Mouse (Mus musculus): ENCODE data around the gene Capn11.

Capn11 gene

DNA sequence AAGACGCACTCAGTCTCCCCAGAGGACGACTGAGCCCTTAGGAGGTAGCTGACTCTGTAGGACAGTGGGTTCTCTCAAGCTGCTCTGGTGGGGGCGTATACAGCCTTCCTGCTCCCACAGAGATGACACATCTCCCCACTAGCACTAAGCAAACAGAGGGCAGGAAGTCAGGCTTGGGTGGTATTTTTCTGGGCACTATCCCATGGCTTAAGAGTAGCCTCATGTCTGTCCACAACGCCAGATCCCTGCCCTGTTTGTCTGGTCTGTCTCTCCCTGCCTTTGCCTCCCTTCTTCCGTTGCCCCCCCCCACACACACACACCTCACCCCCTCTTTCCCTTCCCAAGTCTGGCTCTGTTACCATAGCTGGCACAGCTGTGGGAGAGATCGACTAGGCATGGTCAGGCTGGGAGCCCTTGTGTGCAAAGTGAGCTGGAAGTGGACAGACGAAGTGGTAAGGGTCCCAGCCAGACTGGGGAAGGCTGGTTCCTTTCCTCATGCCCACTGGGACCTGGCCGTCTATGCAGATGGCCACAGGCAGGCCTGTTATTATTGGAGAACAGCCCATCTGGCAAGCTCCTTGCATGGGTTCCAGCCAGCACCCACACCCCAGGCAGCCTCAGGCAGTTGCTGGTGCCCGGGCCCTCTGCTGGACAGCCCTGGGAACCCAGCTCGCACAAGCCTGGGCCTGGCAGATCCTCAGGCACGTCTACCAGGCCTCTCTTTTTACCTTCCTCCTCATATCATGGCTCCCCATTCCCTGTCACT is 62.3 kb downstream of the Capn11 start:
- peak; percentile 91 for DNase-seq

DNA sequence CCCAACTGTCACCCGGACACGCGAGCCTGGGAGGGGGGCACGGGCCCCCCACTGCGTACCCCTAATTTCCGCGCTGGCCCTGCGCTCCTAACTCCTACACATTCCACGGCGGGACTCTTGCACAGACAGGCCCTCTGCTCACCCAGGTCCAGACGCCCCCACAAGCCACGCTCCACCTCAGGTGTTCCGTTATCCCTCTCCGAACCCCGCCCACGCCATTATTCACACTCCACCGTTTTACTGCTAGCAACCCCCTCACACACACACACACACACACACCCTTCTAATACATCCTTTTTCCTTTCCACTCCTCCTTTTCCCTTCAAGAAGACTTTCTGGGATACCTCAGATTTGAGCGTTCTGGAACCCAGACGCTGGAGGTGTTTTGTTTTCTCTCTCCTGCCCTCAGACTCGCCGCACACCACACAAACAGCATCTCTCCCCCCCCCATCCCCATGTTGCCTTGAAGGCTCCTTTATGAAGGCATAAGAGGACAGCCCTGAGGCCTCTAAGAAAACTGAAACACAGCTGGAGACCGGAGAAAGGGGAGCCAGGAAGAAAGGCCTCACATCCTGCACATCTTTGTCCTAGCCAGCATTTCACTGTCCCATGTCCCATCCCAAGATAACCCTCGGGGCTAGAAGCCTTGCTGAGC is 63.3 kb downstream of the Capn11 start:
- DNase-seq, result no peak

DNA sequence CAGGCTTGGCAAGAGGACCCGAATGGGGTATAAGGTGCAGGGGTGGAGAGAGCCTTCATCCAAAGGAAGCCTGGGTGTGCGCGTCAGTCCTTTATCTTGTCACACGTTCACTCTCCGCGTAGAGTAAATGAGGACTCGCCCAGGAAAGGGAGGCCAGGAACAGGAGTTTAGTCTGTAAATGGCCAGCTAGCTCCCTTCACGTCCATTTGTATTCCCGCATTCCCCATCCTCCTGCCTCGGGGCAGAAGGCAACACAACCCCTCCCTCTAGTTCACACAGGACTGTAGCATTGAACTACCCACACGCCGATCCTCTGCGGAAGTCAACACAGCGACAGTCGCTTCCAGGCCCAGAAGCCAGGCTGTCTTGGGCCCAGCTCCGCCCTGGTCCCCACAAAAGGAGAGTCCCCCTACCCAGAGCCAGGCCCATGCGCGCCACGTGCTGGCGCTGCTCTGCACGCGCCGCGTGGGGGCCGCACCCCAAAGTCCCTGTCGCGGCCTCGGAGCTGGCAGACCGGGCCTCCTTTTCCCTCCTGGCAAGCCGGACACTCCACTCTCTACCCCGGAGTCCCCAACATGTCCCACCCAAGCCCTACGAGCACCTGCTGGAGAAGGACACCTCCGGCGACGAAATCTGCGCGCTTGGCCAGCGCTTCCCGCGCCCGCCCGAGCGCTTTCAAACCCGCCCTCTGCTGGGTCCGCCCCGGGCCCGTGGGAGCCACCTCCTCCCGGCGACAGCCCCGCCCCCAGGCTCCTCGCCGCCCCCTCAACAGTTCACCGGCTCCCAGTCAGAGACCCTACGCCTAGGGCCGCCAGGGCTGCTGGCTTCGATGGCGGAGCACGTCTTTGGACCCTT is 64.0 kb downstream of the Capn11 start:
- peak; percentile 92 for DNase-seq

DNA sequence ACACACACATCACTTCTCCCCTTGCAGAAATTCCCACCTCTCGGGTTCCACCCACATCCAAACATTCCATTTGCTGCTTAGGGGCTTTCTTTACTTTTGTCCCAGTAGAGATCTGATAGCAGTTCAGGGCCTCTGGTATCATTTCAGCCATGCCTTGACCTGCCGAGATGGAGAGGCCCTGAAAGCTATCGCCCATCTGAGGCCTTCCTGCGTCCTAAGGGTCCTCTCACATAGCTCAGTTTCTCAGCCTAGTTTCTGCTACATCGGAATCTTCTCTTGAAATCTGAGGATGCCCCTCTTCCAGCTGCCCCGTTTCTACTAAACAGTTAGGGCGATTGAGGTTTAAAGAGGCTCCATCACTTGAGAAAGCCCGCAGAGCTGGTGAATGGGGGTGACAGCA is 64.9 kb downstream of the Capn11 start:
- DNase-seq, result no peak

DNA sequence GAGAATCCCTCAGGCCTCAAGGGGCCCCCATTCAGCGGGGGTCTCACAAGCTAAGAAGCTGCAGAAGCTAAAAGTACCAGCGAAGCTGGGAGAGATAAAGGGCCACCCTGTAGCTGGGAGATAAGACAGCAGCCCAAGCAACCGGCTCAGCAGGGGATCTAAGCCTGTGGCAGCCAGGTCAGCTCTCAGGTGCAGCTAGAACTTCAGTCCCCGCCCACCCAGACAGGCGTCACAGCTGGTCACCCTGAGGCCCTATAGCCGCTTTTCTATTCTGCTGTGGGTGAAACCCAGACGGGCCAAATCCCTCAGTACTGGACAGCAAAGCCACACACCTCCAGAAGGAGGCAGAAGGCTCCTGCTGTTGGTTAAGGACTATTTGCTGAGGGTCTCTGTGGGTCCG is 65.6 kb downstream of the Capn11 start:
- DNase-seq, result no peak

- DNase-seq, result peak; percentile 73
Measured at GRCm38 (mm10) chr17:45592606-45593431, 66.3 kb downstream of the Capn11 start.

DNA sequence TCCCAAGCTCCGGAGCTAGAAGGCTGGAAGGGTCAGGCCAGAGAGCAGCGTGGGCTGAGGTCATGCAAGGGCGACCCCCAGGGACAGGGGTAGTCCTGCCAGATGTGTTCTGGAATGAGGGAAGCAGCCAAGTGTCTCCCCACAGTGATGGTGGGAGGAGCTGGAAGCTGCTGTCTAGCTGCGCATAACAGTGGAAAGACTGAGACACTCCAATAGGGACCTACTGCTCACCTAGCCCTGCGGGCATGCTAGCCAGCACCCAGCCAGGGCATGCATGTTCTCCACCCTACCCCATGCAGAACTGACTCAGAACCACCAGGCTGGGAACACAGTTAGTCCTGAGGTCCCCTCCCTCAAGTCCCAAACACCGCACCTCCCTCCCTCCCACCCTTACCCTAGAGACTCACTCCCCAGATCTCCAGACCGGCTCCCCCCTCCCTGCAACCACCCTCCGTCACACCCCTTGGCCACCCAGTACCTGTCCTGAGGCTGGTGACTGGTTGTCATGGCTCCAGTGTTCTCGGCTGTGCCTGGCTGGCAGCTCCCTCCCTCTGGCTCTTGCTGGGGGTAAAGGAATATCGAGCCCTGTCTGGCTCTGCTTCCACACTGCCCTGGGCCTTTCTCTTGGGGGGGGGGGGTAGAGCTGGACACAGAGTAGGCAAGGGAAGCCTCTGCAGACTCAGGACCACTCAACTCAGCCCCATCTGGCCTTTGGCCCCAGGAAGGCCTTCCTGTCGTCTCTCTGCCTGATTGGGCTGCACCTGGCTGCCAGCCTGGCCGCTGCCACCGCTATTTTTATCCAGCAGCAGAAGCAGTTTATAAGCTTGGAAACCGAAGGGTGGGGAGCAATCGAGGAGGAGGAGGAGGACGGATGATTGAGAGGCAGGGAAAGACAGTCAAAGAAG is 67.2 kb downstream of the Capn11 start:
- DNase-seq, result no peak

DNA sequence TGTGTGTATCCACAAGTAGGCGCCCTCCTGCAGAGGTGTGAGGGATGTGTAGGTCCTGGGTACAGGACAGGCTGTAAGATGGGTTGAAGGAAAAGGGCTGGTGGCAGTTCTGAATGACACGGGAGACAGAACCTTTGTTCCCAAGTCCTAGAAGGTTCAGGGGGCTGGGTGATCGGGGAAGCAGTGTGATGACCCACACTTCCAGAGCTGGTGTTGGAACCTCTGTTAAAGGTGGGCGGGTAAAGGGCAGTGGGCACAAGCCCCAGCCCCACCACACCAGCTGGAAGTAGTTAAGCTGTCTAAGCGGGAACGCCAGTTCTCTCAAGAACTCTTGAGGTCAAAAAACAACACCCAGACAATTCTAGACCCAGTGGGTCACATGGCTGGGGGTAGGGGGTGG is 68.7 kb downstream of the Capn11 start:
- no peak for DNase-seq

- no peak for DNase-seq
Measured at GRCm38 (mm10) chr17:45589844-45590243, 69.3 kb downstream of the Capn11 start.

DNA sequence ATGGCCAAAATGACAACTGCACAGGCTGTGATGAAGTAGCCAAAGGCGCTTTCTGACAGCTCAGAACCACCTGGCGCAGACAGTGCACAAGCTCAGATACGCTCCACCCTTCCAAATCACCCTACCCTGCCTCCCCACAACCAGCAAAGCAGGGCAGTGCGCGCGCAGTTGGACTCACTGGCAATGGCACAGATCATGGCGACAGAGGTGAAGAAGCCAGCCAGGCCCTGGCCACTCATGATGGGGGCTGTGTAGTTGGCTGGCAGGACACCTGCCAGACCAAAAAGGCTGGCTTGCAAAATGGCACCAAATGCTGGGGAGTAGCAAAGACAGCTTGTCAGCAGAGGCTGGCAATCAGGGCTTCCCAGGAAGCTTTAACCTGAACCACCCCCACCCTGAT is 69.9 kb downstream of the Capn11 start:
- DNase-seq, result no peak

DNA sequence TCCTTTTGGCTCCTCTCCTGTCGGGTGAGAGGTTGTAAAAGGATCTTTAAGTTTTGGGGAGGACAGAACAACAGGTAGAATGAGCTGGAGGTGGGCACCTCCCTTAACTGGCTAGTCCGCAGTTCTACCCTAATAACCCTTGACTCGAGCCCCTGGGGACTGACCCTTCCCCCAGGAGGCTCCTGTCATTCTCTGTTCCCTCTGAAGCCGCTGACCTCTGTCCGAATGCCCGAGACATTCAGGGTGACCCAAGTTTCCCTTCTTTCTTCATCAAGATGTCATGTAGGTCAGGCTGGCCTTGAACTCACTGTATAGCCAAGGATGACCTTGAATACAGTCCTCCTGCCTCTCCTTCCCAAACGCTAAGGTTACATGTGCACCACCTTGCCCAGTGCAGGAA is 70.8 kb downstream of the Capn11 start:
- no peak for DNase-seq

DNA sequence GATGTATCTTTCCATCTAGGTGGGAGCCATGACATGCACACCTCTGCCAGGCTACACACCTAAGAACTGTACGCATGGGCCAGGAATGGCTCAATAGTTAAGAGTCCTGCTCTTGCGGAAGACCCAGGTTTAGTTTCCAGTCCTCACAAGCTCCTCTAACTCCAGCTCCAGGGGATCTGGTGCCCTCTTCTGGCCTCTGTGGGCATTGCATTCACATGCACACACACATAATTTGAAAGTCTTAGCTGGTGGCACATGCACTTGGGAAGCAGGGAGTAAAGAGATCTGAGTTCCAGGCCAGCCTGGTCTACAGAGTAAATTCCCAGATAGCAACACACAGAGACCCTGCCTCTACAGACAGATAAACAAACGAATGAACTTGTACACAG is 72.7 kb downstream of the Capn11 start:
- peak; percentile 50 for DNase-seq

DNA sequence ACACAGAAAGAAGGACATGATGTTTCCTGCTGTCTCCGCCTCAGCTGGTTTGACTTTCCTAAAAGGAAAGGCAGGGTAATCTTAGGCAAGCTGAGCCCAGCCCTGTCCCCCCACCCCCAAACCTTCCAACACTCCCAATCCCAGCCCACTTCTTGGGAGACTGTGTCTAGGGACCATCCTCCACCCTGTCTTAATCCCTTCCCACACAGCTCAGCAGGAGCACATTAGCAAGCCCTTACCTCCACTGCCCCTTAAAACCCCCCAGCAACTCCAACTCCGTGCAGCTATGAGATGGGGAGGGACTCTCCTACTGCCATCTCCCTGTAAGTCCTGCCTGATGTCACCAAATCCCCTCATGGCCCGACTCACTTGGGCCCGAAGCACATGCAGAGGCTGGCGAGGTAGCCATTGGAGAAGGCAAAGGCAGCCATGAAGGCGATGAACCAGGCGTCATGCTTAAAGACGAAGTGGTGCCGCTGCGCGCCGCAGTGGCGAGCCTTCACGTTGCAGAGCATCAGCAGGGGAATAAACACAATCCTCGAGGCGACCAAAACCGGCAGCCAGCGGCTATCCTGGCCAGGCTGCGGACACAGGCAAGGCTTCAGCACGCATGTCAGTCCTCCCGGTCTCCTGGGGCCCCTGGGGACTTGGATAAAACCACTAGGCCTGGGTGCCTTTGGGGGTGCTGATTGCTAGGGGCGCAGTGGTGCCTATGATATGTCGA is 73.2 kb downstream of the Capn11 start:
- no peak for DNase-seq

GRCm38 (mm10) chr17:45584939-45585678 is 74.0 kb downstream of the Capn11 start:
- DNase-seq, result peak; percentile 92

DNA sequence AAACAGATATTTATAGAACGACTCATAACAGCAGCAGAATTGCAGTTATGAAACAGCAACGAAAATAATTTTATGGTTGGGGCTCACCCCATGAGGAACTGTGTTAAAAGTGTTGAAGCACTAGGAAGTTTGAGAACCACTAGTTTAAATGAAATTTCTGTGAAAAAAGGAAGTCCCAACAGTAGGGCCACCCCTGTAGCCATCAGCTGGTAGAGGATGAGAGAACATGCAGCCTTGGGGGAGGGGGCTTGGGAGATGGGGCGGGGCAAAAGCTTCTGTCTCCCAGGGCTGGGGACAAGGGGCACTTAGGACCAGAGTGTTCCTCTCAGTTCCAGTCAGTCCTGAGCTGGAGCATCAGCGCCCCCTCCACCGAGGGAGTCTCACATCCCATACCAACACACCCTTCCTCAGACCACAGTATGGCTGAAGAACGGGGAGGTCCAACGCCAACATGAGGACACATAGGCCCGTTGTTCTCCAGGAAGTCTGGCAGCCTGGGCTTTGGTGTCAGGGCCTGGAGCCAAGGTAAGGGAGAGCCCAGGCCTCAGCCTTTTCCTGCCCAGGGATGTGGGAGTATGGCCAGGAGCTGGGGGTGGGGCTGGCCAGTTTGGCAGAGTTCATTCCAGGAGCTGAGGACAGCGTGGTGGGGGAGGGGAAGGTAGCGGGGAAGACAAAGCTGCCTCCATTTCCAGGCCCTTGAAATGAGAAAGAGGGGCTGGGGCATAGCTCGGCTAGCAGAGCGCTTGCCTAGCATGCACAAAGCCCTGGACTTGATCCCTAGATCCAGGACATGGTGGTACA is 74.8 kb downstream of the Capn11 start:
- peak; percentile 96 for DNase-seq

DNA sequence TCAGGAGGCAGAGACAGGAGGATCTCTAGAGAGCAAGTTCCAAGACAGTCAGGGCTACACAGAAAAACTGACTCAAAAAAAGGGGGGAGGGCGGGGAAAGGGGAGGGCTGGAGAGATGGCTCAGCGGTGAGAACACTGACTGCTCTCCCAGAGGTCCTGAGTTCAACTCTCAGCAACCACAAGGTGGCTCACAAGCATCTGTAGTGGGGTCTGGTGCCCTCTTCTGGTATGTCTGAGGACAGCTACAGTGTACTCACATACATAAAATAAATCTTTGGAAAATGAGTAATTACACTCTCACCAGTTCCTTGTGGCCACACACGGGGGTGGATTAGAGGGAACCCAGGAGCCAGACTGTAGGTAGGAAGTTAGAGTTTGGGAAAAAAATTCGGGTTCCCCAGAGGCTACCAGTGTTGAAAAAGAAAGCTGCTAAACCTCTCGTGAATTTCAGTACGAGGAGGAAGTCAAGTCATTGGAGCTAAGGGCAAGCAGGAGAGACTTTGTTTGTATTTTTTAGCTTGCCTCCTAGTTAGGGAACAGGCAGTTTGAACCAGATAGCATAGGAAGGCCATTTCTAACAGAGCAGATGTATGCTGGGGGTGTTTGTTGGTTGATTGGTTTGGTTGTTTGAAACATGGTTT is 76.3 kb downstream of the Capn11 start:
- no peak for DNase-seq

GRCm38 (mm10) chr17:45582188-45582587 is 76.9 kb downstream of the Capn11 start:
- DNase-seq, result no peak

GRCm38 (mm10) chr17:45581567-45581983 is 77.5 kb downstream of the Capn11 start:
- DNase-seq, result peak; percentile 90

GRCm38 (mm10) chr17:45580958-45581477 is 78.1 kb downstream of the Capn11 start:
- peak; percentile 76 for DNase-seq
